Mouse (Mus musculus): ENCODE measurements around the gene Senp7.

- no peak for TF ChIP-seq CTCF (IDR thresholded peaks at IDR 0.05; ENCODE audit: low read depth, low read length)
- no peak for TF ChIP-seq POLR2A (IDR thresholded peaks at IDR 0.05; ENCODE audit: insufficient read depth, low read length)
Observed at GRCm38 (mm10) chr16:56071317-56072232, 23.4 kb downstream of the Senp7 start.
